Mouse (Mus musculus) midbrain, embryonic 14.5 days (tissue): ENCODE measurements around the gene Aqr. TPM values are rescaled to one million over a fixed set of nuclear protein-coding genes. Genes with fewer than 3 reads are reported as not detected.

Experiments
- ATAC-seq: fragments of 200-750 bp; cut with Nextera tagmentation; 2 replicates; pipeline ENCODE4 v1.8.0; 2017; ENCODE audit warnings: moderate number of reproducible peaks, moderate library complexity; ENCODE audit not compliant: low FRiP score, low TSS enrichment
- DNase-seq: peaks from one replicate; pipeline ENCODE4 v3.0.0-alpha.2; 2015
- H3K27ac ChIP-seq: fragments of 300-500 bp; sonication (generic); replicated peaks from 2 replicates; pipeline ENCODE4 v1.5.1; 2014; ENCODE audit warnings: mild to moderate bottlenecking, low read depth, low read length, moderate library complexity
- H3K27me3 ChIP-seq: fragments of 300-500 bp; sonication (generic); 2 replicates; pipeline ENCODE4 v1.6.1; 2014; ENCODE audit warnings: low read length, control low read depth, mixed read lengths; ENCODE audit not compliant: control insufficient read depth, insufficient read depth
- H3K36me3 ChIP-seq: fragments of 300-500 bp; sonication (generic); 2 replicates; pipeline ENCODE4 v1.6.1; 2014; ENCODE audit warnings: low read length, control low read depth; ENCODE audit not compliant: control insufficient read depth, insufficient read depth
- H3K4me1 ChIP-seq: fragments of 300-500 bp; sonication (generic); 2 replicates; pipeline ENCODE4 v1.6.1; 2014; ENCODE audit warnings: mild to moderate bottlenecking, antibody characterized with exemption, low read length, control low read depth; ENCODE audit not compliant: control insufficient read depth, insufficient read depth
- H3K4me2 ChIP-seq: fragments of 300-500 bp; sonication (generic); 2 replicates; pipeline ENCODE4 v1.6.1; 2014; ENCODE audit warnings: mild to moderate bottlenecking, low read length, moderate library complexity
- H3K4me3 ChIP-seq: fragments of 300-500 bp; sonication (generic); replicated peaks from 2 replicates; pipeline ENCODE4 v1.5.1; 2014; ENCODE audit warnings: low read depth, low read length
- H3K9ac ChIP-seq: fragments of 300-500 bp; sonication (generic); replicated peaks from 2 replicates; pipeline ENCODE4 v1.6.1; 2014; ENCODE audit warnings: mild to moderate bottlenecking, low read length, moderate library complexity
- H3K9me3 ChIP-seq: fragments of 300-500 bp; sonication (generic); 2 replicates; pipeline ENCODE4 v1.6.1; 2016; ENCODE audit warnings: low read length, control low read depth, mixed read lengths; ENCODE audit not compliant: control insufficient read depth
- WGBS: fragments of 180-500 bp; shearing (Covaris S2); extraction: QIAGEN DNeasy Blood & Tissue Kit; methylation state at CpG from one replicate; pipeline ENCODE4 v1.1.7; 2014; 5-methylcytosine and 5-hydroxymethylcytosine counted together
- polyA plus RNA-seq: library from polyadenylated mRNA; unstranded; fragments of >200 nt; fragmentation: Nextera tagmentation; extraction: Ambion mirVana; gene quantifications from 2 replicates; pipeline ENCODE4 v1.2.1, GENCODE M21; 2014

Gene Aqr
- polyA plus RNA-seq, 1 experiment from 2014 or later, result 54.3 TPM

- Histone ChIP-seq H3K4me2 (no peak overlapping the region), H3K9ac (no peak overlapping the region), H3K9me3 (no peaks in the 10 kb centered on the region), H3K4me1 (no peaks in the 10 kb centered on the region), H3K36me3 (no peaks in the 10 kb centered on the region), H3K4me3 (no peak overlapping the region), H3K27ac (no peak overlapping the region), H3K27me3 (no peaks in the 10 kb centered on the region)
- ATAC-seq, result no peak
- 80% methylated on average over 3 of the region's 3 CpGs for WGBS
- no peak for DNase-seq
These were observed 120.6 kb downstream of the Aqr start for GRCm38 (mm10) chr2:114066226-114066625.

- WGBS, result 75% methylated on average over 2 of the region's 2 CpGs
- DNase-seq, result no peak
These were observed 122.8 kb downstream of the Aqr start for GRCm38 (mm10) chr2:114064004-114064403.

DNA sequence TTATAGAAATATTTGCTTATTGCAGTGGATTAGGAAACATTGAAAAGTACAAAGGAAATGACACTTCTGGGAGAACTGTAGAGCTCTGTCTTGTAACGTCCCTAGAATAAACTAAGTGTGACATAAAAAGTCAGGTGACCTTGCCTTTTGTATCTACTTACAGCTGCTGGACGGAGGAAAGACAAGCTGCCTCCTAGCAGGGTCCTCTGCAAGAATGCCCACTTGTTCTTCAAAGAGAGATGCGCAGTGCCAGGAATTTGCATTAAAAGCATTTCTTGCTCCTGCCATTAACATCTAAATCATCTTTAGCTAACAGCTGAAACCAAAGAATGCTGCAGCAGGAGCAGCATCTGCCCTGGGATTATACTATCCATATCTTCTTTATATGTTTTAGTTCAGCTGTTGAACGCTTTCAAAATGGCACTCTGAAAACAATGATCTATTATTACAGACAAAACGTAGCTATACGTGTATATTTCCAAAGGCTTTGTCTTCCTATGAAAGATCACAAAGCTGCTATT is 126.7 kb downstream of the Aqr start:
- no peaks in the 10 kb centered on the region for H3K9me3 ChIP-seq

More at GRCm38 (mm10) chr2:114064004-114064403, 122.8 kb downstream of the Aqr start:
- Histone ChIP-seq H3K27me3 (no peaks in the 10 kb centered on the region), H3K4me1 (no peaks in the 10 kb centered on the region), H3K4me3 (no peak overlapping the region), H3K4me2 (no peak overlapping the region), H3K36me3 (no peaks in the 10 kb centered on the region), H3K27ac (no peak overlapping the region), H3K9me3 (no peaks in the 10 kb centered on the region), H3K9ac (no peak overlapping the region)
- no peak for ATAC-seq

DNA sequence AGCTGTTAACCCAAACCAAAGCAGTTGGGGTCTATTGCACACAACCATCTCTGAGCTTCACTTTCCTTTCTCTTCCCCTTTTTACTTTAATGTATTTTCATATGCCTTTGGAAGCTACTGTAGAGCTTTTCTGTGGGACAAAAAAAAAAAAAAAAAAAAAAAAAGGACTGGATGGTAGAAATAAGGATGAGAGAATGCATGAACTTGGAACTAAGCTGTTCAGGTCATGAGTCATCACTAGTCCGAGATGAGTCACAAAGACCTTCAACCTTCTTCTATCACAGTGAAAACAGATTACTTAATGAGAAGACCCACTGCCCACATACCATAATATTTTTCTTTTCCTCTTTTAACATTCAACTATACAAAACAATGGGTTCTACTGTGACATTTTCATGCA is 127.2 kb downstream of the Aqr start:
- H3K4me1 ChIP-seq, result peaks cover 10% of the 10 kb centered on the region; the same call in 1 of the 2 replicates
- DNase-seq (no peak), ATAC-seq (no peak)
- H3K36me3 ChIP-seq, result no peaks in the 10 kb centered on the region
- H3K27ac ChIP-seq, result no peak overlapping the region
- WGBS, result 61% methylated on average over 1 of the region's 1 CpGs
- no peak overlapping the region for H3K4me2 ChIP-seq
- no peak overlapping the region for H3K4me3 ChIP-seq
- H3K9ac ChIP-seq, result no peak overlapping the region
- no peaks in the 10 kb centered on the region for H3K9me3 ChIP-seq
- H3K27me3 ChIP-seq, result no peaks in the 10 kb centered on the region

More for the DNA sequence above, 126.7 kb downstream of the Aqr start:
- DNase-seq (peak; percentile 5), ATAC-seq (no peak)
- Histone ChIP-seq H3K27me3 (no peaks in the 10 kb centered on the region), H3K27ac (no peak overlapping the region), H3K36me3 (no peaks in the 10 kb centered on the region), H3K9ac (no peak overlapping the region), H3K4me2 (no peak overlapping the region), H3K4me1 (peaks cover 10% of the 10 kb centered on the region; the same call in 1 of the 2 replicates), H3K4me3 (no peak overlapping the region)
- 22% methylated on average over 6 of the region's 6 CpGs for WGBS

GRCm38 (mm10) chr2:114058226-114058796 is 128.5 kb downstream of the Aqr start:
- DNase-seq (no peak), ATAC-seq (no peak)
- Histone ChIP-seq H3K36me3 (no peaks in the 10 kb centered on the region), H3K9me3 (no peaks in the 10 kb centered on the region), H3K4me2 (no peak overlapping the region), H3K4me3 (no peak overlapping the region), H3K27ac (no peak overlapping the region), H3K27me3 (no peaks in the 10 kb centered on the region), H3K9ac (no peak overlapping the region), H3K4me1 (peaks cover 10% of the 10 kb centered on the region; the same call in 1 of the 2 replicates)
- WGBS, result 94% methylated on average over 10 of the region's 10 CpGs

DNA sequence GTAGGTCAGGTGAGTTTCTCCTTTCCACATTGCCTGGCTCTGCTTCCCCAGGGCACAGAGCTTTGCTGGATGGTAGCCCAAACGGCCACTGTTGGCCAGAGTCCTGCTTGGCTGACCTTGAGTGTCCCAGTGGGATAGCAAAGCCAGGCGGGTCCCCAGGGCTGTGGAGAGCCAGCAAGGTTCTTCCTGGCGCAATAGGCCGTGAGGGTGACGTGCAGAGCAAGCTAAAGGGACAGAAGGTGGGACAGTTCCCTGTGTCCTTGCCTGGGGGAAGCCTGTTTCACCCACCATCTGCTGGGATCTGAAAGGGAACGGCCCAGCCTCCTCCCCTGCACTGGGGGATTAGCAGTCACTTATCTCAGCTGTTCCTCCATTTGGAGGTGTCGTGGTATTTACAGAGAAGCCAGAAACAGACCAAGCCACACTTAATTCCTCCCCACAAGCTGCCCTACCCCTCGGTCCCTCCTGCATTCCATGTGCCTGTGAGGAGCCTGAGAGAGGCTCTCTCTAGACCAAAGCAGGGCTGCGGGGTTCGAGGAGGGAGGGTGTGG is 129.4 kb downstream of the Aqr start:
- Histone ChIP-seq H3K4me1 (peaks cover 10% of the 10 kb centered on the region; the same call in 1 of the 2 replicates), H3K27ac (no peak overlapping the region), H3K9ac (no peak overlapping the region), H3K27me3 (no peaks in the 10 kb centered on the region), H3K4me2 (peak overlapping the region; percentile 2; the same call in 1 of the 2 replicates), H3K4me3 (no peak overlapping the region), H3K9me3 (no peaks in the 10 kb centered on the region), H3K36me3 (no peaks in the 10 kb centered on the region)
- ATAC-seq (peak; percentile 54; the same call in 1 of the 2 replicates), DNase-seq (peak; percentile 35)
- 19% methylated on average over 10 of the region's 10 CpGs for WGBS

DNA sequence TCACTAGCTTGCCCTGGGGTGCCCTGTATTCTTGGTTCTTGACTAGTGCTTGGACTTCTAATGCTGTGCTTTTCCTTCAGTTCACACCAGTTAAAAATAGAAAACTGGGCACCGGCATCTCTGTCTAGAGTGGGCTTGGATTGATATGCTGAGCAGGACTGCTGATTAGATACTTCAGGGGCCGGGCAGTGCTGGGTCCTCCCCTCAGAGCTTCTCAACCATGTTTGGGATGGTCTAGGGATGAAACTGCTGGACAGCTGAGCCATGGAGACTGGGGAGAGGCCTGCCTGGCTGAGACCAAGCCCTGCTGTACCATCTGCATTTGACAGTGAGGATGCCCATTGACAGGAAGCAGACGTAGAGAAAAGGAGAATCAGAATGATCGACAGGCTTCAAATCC is 132.7 kb downstream of the Aqr start:
- WGBS, result 85% methylated on average over 4 of the region's 4 CpGs
- H3K36me3 ChIP-seq, result no peaks in the 10 kb centered on the region
- DNase-seq, result no peak
- H3K27ac ChIP-seq, result no peak overlapping the region
- peaks cover 10% of the 10 kb centered on the region; the same call in 1 of the 2 replicates for H3K4me1 ChIP-seq
- H3K27me3 ChIP-seq, result no peaks in the 10 kb centered on the region
- H3K4me3 ChIP-seq, result no peak overlapping the region
- no peak overlapping the region for H3K9ac ChIP-seq
- H3K4me2 ChIP-seq, result no peak overlapping the region
- no peak for ATAC-seq
- no peaks in the 10 kb centered on the region for H3K9me3 ChIP-seq

DNA sequence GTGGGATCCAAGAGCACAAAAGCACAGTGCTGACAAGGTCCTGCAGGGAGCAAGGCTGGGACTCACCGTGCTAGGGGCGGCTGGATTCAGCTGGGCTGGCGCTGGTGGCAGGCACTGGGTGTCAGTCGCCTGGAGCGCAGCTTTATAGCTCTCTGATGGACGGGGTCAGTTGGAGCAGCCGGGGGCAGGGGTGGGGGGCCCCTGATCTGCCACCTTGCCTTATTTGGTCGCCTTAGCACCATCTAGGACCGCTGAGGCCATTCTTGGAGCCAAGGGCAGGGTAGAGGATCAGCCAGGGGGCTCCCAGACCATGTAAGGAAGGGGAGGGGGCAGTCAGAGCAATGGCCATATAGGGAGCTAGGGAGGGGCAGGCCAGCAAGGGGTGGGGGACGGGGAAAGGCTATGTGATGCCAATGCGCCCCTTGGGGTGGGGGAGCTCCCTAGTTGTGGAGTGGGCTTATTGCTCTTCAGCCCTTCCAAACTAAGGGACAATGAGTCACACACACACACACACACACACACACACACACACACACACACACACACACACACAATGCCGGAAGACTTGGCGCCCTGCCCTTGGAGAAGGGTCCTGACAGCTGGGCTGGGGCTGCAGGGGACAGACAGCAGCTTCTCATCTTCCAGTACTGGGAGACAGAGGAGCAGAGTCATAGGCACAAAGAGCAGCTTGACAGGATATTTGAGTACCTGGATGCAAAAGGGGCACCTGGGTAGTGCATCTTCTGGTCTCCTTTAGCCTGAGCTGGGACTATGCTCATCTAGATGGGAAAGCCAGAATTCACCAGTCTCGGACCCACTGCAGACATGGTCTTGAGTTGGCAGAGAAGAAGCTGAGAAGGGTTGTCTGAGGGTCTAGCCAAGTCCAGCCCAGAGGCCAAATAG is 133.9 kb downstream of the Aqr start, which contains the start of gene Actc1:
Actc1 (minus strand) TSS at position 853 of the 903 bp plus-strand sequence.
- H3K9ac ChIP-seq, result no peak within 1 kb of the TSS
- no peak for ATAC-seq
- peak; percentile 17 for DNase-seq
- peaks cover 10% of the 10 kb centered on the region; the same call in 1 of the 2 replicates for H3K4me1 ChIP-seq
- H3K27me3 ChIP-seq, result no peaks in the 10 kb centered on the region
- H3K9me3 ChIP-seq, result no peaks in the 10 kb centered on the region
- no peaks in the 10 kb centered on the region for H3K36me3 ChIP-seq
- no peak within 1 kb of the TSS for H3K4me2 ChIP-seq
- H3K27ac ChIP-seq, result no peak within 1 kb of the TSS
- no peak within 1 kb of the TSS for H3K4me3 ChIP-seq
- 47% methylated on average over 14 of the region's 14 CpGs for WGBS
